Comparison of ENCODE assay signal across 16 mouse cellular contexts in the genomic region with DNA sequence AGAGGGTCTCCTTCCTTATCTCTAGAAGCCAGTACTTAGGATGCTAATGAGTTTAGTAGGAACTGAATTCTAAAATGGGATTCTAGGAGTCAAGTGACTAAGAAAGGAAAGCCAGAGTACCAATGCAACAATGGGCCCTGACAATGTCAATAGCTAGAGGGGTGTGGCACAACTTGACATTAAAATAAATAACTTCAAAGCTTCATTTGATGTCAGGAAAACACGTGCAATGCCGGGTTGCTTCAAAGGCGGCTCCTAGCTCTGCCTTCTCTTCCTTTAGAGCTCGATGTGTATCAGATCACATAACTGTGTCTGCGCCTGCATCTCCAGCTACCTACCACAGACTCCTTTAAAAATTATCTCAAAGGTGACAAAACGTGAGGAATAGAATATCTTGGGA. TPM values are rescaled to one million over a fixed set of nuclear protein-coding genes. Genes with fewer than 3 reads are reported as not detected.
DNase-seq lines count a peak whose midpoint lies in the region; ATAC-seq and TF ChIP-seq lines count a peak whose summit lies in the region.
"Had no signal": no experiment of that assay in that cellular context is flagged by ENCODE, and none has a peak within 500 bp of the region (broad histone marks: within the 10 kb centered on the region; RNA-seq: fewer than 3 reads in every experiment).

No protein-coding gene starts in this region.

- TF ChIP-seq CTCF in liver, postnatal 0 days (IDR thresholded peaks at IDR 0.05; ENCODE audit: low read depth) = no peak
- no peak for TF ChIP-seq CTCF in lung, embryonic 14.5 days (IDR thresholded peaks at IDR 0.05; ENCODE audit: low read depth)

- no peak for DNase-seq in liver, embryonic 11.5 days (ENCODE audit: low spot score)
- DNase-seq in liver, postnatal 0 days = no peak
- DNase-seq in lung, embryonic 14.5 days = peak; percentile 50
- DNase-seq in thymus, postnatal 14 days = peak; percentile 44
- DNase-seq in kidney, postnatal 36 days = no peak
- DNase-seq in forebrain, embryonic 14.5 days (ENCODE audit: low spot score) = no peak
- DNase-seq: adrenal gland, postnatal 25 days; right cerebral cortex, postnatal 25 days had no signal

- H3K27me3 ChIP-seq in liver, embryonic 11.5 days (replicated peaks; ENCODE audit: control insufficient read depth, insufficient read depth, low read length) = no peaks in the 10 kb centered on the region
- no peaks in the 10 kb centered on the region for H3K27me3 ChIP-seq in liver, postnatal 0 days (ENCODE audit: insufficient read depth, low read length)
- no peaks in the 10 kb centered on the region for H3K27me3 ChIP-seq in lung, embryonic 14.5 days (ENCODE audit: insufficient read depth, low read length)
- H3K27me3 ChIP-seq in forebrain, embryonic 14.5 days (replicated peaks; ENCODE audit: control insufficient read depth, insufficient read depth, low read length) = no peaks in the 10 kb centered on the region
- H3K27me3 ChIP-seq: hindbrain, embryonic 15.5 days; stomach, embryonic 15.5 days had no signal

- ATAC-seq in liver, embryonic 11.5 days (replicated peaks; ENCODE audit: low FRiP score) = no peak
- ATAC-seq in liver, postnatal 0 days = no peak
- peak; percentile 79 for ATAC-seq in activated CD4-positive, CD25-positive, alpha-beta regulatory T cell, adult 4 months
- no peak for ATAC-seq in lung, embryonic 14.5 days (ENCODE audit: insufficient read depth)
- ATAC-seq in forebrain, embryonic 14.5 days = no peak

- no peaks in the 10 kb centered on the region for H3K36me3 ChIP-seq in liver, embryonic 11.5 days (ENCODE audit: control insufficient read depth, insufficient read depth, low read length)
- H3K36me3 ChIP-seq in liver, postnatal 0 days (replicated peaks; ENCODE audit: insufficient read depth, low read length) = no peaks in the 10 kb centered on the region
- H3K36me3 ChIP-seq in lung, embryonic 14.5 days (ENCODE audit: insufficient read depth) = no peaks in the 10 kb centered on the region
- H3K36me3 ChIP-seq in forebrain, embryonic 14.5 days (ENCODE audit: control insufficient read depth, insufficient read depth, low read length) = no peaks in the 10 kb centered on the region
- H3K36me3 ChIP-seq: embryonic facial prominence, embryonic 10.5 days; hindbrain, embryonic 15.5 days; stomach, embryonic 15.5 days had no signal

- no peak overlapping the region for H3K9ac ChIP-seq in liver, embryonic 11.5 days (ENCODE audit: low read depth, low read length)
- H3K9ac ChIP-seq in liver, postnatal 0 days (replicated peaks) = no peak overlapping the region
- no peak overlapping the region for H3K9ac ChIP-seq in lung, embryonic 14.5 days
- H3K9ac ChIP-seq in forebrain, embryonic 14.5 days (ENCODE audit: low read length) = no peak overlapping the region
- H3K9ac ChIP-seq: hindbrain, embryonic 15.5 days; liver, embryonic 14.5 days; stomach, embryonic 15.5 days had no signal

- no peak for TF ChIP-seq EP300 in liver, postnatal 0 days (IDR thresholded peaks at IDR 0.05; ENCODE audit: low read depth)

- H3K4me2 ChIP-seq in liver, embryonic 11.5 days = peak overlapping the region; percentile 33; the same call in 1 of the 2 replicates
- no peak overlapping the region for H3K4me2 ChIP-seq in liver, postnatal 0 days (ENCODE audit: low read depth, low read length)
- H3K4me2 ChIP-seq in lung, embryonic 14.5 days = 0 out of 2 replicates have a peak overlapping the region, but pooled peaks have one; percentile 5
- no peak overlapping the region for H3K4me2 ChIP-seq in forebrain, embryonic 14.5 days (ENCODE audit: low read length)
- H3K4me2 ChIP-seq: hindbrain, embryonic 15.5 days; midbrain, embryonic 11.5 days; stomach, embryonic 15.5 days had no signal

- peaks cover 14% of the 10 kb centered on the region for H3K4me1 ChIP-seq in liver, embryonic 11.5 days (replicated peaks; ENCODE audit: control insufficient read depth, insufficient read depth, low read length)
- no peaks in the 10 kb centered on the region for H3K4me1 ChIP-seq in liver, postnatal 0 days (ENCODE audit: insufficient read depth)
- H3K4me1 ChIP-seq in lung, embryonic 14.5 days (ENCODE audit: insufficient read depth) = peaks cover 8% of the 10 kb centered on the region; the same call in 1 of the 2 replicates
- no peaks in the 10 kb centered on the region for H3K4me1 ChIP-seq in forebrain, embryonic 14.5 days (ENCODE audit: control insufficient read depth, insufficient read depth, low read length)
- H3K4me1 ChIP-seq: embryonic facial prominence, embryonic 10.5 days; hindbrain, embryonic 15.5 days; stomach, embryonic 15.5 days had no signal

- H3K27ac ChIP-seq in liver, embryonic 11.5 days (ENCODE audit: low read depth, low read length) = no peak overlapping the region
- no peak overlapping the region for H3K27ac ChIP-seq in liver, postnatal 0 days (ENCODE audit: low read depth)
- no peak overlapping the region for H3K27ac ChIP-seq in lung, embryonic 14.5 days (ENCODE audit: low read depth)
- no peak overlapping the region for H3K27ac ChIP-seq in forebrain, embryonic 14.5 days (ENCODE audit: low read depth, low read length)
- H3K27ac ChIP-seq: embryonic facial prominence, embryonic 10.5 days; liver, embryonic 14.5 days; stomach, embryonic 15.5 days had no signal

- H3K9me3 ChIP-seq in liver, embryonic 11.5 days (ENCODE audit: control insufficient read depth, low read length) = no peaks in the 10 kb centered on the region
- H3K9me3 ChIP-seq in liver, postnatal 0 days (ENCODE audit: low read length) = no peaks in the 10 kb centered on the region
- H3K9me3 ChIP-seq in lung, embryonic 14.5 days (ENCODE audit: low read depth, low read length) = no peaks in the 10 kb centered on the region
- H3K9me3 ChIP-seq in forebrain, embryonic 14.5 days (replicated peaks; ENCODE audit: control insufficient read depth, low read length) = no peaks in the 10 kb centered on the region
- H3K9me3 ChIP-seq: embryonic facial prominence, embryonic 10.5 days; hindbrain, embryonic 15.5 days; stomach, embryonic 15.5 days had no signal

- WGBS in liver, embryonic 11.5 days = 34% methylated on average over 6 of the region's 6 CpGs
- 42% methylated on average over 6 of the region's 6 CpGs for WGBS in liver, postnatal 0 days (ENCODE audit: insufficient replicate concordance)
- WGBS in lung, embryonic 14.5 days = 46% methylated on average over 6 of the region's 6 CpGs
- 79% methylated on average over 6 of the region's 6 CpGs for WGBS in forebrain, embryonic 14.5 days

- H3K4me3 ChIP-seq in liver, embryonic 11.5 days (ENCODE audit: low read depth, low read length) = no peak overlapping the region
- H3K4me3 ChIP-seq in liver, postnatal 0 days (ENCODE audit: low read depth, low read length) = no peak overlapping the region
- H3K4me3 ChIP-seq in lung, embryonic 14.5 days (ENCODE audit: low read depth, low read length) = no peak overlapping the region
- no peak overlapping the region for H3K4me3 ChIP-seq in forebrain, embryonic 14.5 days (ENCODE audit: low read depth, low read length)
- H3K4me3 ChIP-seq: embryonic facial prominence, embryonic 10.5 days; hindbrain, embryonic 15.5 days; stomach, embryonic 15.5 days had no signal

RNA-seq across cellular contexts. Expression of gene Gm47955, which starts 13.8 kb away (rescaled TPM):
- not detected in 2 replicates for polyA plus RNA-seq in liver, embryonic 11.5 days (2014; fragmentation: Nextera tagmentation; extraction: Ambion mirVana)
- not detected in 2 replicates for polyA plus RNA-seq in liver, postnatal 0 days (2015; fragmentation: Nextera tagmentation; extraction: Ambion mirVana)
- polyA plus RNA-seq in activated CD4-positive, CD25-positive, alpha-beta regulatory T cell, adult 4 months (2017; shearing (Covaris generic)) = not detected
- not detected in 2 replicates for polyA plus RNA-seq in lung, embryonic 14.5 days (2014; fragmentation: Nextera tagmentation; extraction: Ambion mirVana)
- not detected in 2 replicates for polyA plus RNA-seq in forebrain, embryonic 14.5 days (2014; fragmentation: Nextera tagmentation; extraction: Ambion mirVana)
- polyA plus RNA-seq: embryonic facial prominence, embryonic 10.5 days; heart, embryonic 14.5 days; hindbrain, embryonic 15.5 days; large intestine, adult 2 months; liver, embryonic 14.5 days; midbrain, embryonic 11.5 days; stomach, embryonic 15.5 days had no signal

RNA-seq across cellular contexts. Expression of gene Gm7544, which starts 18.1 kb away (rescaled TPM):
- polyA plus RNA-seq in liver, embryonic 11.5 days (2014; fragmentation: Nextera tagmentation; extraction: Ambion mirVana) = not detected in 2 replicates
- polyA plus RNA-seq in liver, postnatal 0 days (2015; fragmentation: Nextera tagmentation; extraction: Ambion mirVana) = not detected in 2 replicates
- not detected for polyA plus RNA-seq in activated CD4-positive, CD25-positive, alpha-beta regulatory T cell, adult 4 months (2017; shearing (Covaris generic))
- not detected in 2 replicates for polyA plus RNA-seq in lung, embryonic 14.5 days (2014; fragmentation: Nextera tagmentation; extraction: Ambion mirVana)
- polyA plus RNA-seq in forebrain, embryonic 14.5 days (2014; fragmentation: Nextera tagmentation; extraction: Ambion mirVana) = not detected in 2 replicates
- polyA plus RNA-seq: embryonic facial prominence, embryonic 10.5 days; heart, embryonic 14.5 days; hindbrain, embryonic 15.5 days; large intestine, adult 2 months; liver, embryonic 14.5 days; midbrain, embryonic 11.5 days; stomach, embryonic 15.5 days had no signal

RNA-seq across cellular contexts. Expression of gene Gm47959, which starts 26.4 kb away (rescaled TPM):
- not detected in 2 replicates for polyA plus RNA-seq in liver, embryonic 11.5 days (2014; fragmentation: Nextera tagmentation; extraction: Ambion mirVana)
- not detected in 2 replicates for polyA plus RNA-seq in liver, postnatal 0 days (2015; fragmentation: Nextera tagmentation; extraction: Ambion mirVana)
- polyA plus RNA-seq in activated CD4-positive, CD25-positive, alpha-beta regulatory T cell, adult 4 months (2017; shearing (Covaris generic)) = not detected
- not detected in 2 replicates for polyA plus RNA-seq in lung, embryonic 14.5 days (2014; fragmentation: Nextera tagmentation; extraction: Ambion mirVana)
- not detected in 2 replicates for polyA plus RNA-seq in forebrain, embryonic 14.5 days (2014; fragmentation: Nextera tagmentation; extraction: Ambion mirVana)
- polyA plus RNA-seq: embryonic facial prominence, embryonic 10.5 days; heart, embryonic 14.5 days; hindbrain, embryonic 15.5 days; large intestine, adult 2 months; liver, embryonic 14.5 days; midbrain, embryonic 11.5 days; stomach, embryonic 15.5 days had no signal

RNA-seq across cellular contexts. Expression of gene A030003K21Rik, which starts 30.7 kb away (rescaled TPM):
- polyA plus RNA-seq in liver, embryonic 11.5 days (2014; fragmentation: Nextera tagmentation; extraction: Ambion mirVana) = not detected in 2 replicates
- polyA plus RNA-seq in liver, postnatal 0 days (2015; fragmentation: Nextera tagmentation; extraction: Ambion mirVana) = not detected in 2 replicates
- polyA plus RNA-seq in activated CD4-positive, CD25-positive, alpha-beta regulatory T cell, adult 4 months (2017; shearing (Covaris generic)) = not detected
- polyA plus RNA-seq in lung, embryonic 14.5 days (2014; fragmentation: Nextera tagmentation; extraction: Ambion mirVana) = not detected in 2 replicates
- not detected in 2 replicates for polyA plus RNA-seq in forebrain, embryonic 14.5 days (2014; fragmentation: Nextera tagmentation; extraction: Ambion mirVana)
- polyA plus RNA-seq: embryonic facial prominence, embryonic 10.5 days; heart, embryonic 14.5 days; hindbrain, embryonic 15.5 days; large intestine, adult 2 months; liver, embryonic 14.5 days; midbrain, embryonic 11.5 days; stomach, embryonic 15.5 days had no signal

RNA-seq across cellular contexts. Expression of gene Gm6217, which starts 42.7 kb away (rescaled TPM):
- polyA plus RNA-seq in liver, embryonic 11.5 days (2014; fragmentation: Nextera tagmentation; extraction: Ambion mirVana) = not detected in 2 replicates
- not detected in 2 replicates for polyA plus RNA-seq in liver, postnatal 0 days (2015; fragmentation: Nextera tagmentation; extraction: Ambion mirVana)
- not detected for polyA plus RNA-seq in activated CD4-positive, CD25-positive, alpha-beta regulatory T cell, adult 4 months (2017; shearing (Covaris generic))
- not detected in 2 replicates for polyA plus RNA-seq in lung, embryonic 14.5 days (2014; fragmentation: Nextera tagmentation; extraction: Ambion mirVana)
- polyA plus RNA-seq in forebrain, embryonic 14.5 days (2014; fragmentation: Nextera tagmentation; extraction: Ambion mirVana) = not detected in 2 replicates
- polyA plus RNA-seq: embryonic facial prominence, embryonic 10.5 days; heart, embryonic 14.5 days; hindbrain, embryonic 15.5 days; large intestine, adult 2 months; liver, embryonic 14.5 days; midbrain, embryonic 11.5 days; stomach, embryonic 15.5 days had no signal

Comparison
In these comparisons a context has a peak if more than half of its experiments do, and no peak if none do; other contexts are left out.
1. H3K4me2 ChIP-seq: peak in liver, embryonic 11.5 days (single experiment) and lung, embryonic 14.5 days (single experiment); none in liver, postnatal 0 days (single experiment) and forebrain, embryonic 14.5 days (single experiment).
2. DNase-seq: peak in lung, embryonic 14.5 days (single experiment) and thymus, postnatal 14 days (single experiment); none in liver, embryonic 11.5 days (single experiment), liver, postnatal 0 days (single experiment), kidney, postnatal 36 days (0 of 2) and forebrain, embryonic 14.5 days (single experiment).